Mouse (Mus musculus) liver, postnatal 0 days (tissue): ENCODE results near the gene Nf2.

ENCODE experiments used
- CTCF ChIP-seq: sonication (generic); IDR thresholded peaks from 2 replicates; pipeline ENCODE4 v1.5.1; 2016; ENCODE audit warnings: antibody characterized with exemption, low read depth
- EP300 ChIP-seq: IDR thresholded peaks from 2 replicates; pipeline ENCODE4 v1.6.1; 2016; ENCODE audit warnings: antibody characterized with exemption, low read depth, mild to moderate bottlenecking

DNA sequence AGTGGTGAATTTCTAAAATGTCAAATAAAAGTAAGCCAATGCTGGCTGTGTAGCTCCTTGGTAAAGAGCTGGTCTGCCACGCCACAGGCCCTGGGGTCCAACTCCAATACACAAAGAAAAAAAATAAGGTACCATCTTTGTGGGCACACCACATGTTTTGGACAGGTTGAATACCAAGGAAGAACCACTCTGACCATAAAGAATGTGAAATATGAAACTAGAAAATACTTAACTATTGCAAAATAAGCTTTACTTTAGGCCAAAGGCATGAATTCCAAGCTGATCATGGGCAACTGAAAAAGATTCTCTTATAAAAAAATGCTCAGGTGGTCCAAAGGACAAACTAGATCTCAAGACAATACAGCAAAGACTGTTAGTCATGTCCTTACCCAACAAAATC lies 11.1 kb downstream of the Nf2 start:
- TF ChIP-seq CTCF (no peak), EP300 (no peak)
